Mouse (Mus musculus): ENCODE measurements around the gene Hunk.

GRCm38 (mm10) chr16:90385326-90385687 is 506 bp upstream of the Hunk start:
- TF ChIP-seq POLR2A (IDR thresholded peaks at IDR 0.05; ENCODE audit: control insufficient read depth, extremely low read depth, insufficient read depth, low read length, poor library complexity) (no peak), CTCF (IDR thresholded peaks at IDR 0.05; ENCODE audit: borderline replicate concordance, control insufficient read depth, extremely low read depth, insufficient read depth, low read length, poor library complexity) (no peak)

All from thymus, adult 2 months (tissue).